Mouse (Mus musculus): ENCODE measurements at regions not wholly inside any gene's neighbourhood (a gene's known extent, or its start where the extent isn't known, plus 50 kb on each side); places are given as distances from the start of the nearest gene placed in this dataset.

DNA sequence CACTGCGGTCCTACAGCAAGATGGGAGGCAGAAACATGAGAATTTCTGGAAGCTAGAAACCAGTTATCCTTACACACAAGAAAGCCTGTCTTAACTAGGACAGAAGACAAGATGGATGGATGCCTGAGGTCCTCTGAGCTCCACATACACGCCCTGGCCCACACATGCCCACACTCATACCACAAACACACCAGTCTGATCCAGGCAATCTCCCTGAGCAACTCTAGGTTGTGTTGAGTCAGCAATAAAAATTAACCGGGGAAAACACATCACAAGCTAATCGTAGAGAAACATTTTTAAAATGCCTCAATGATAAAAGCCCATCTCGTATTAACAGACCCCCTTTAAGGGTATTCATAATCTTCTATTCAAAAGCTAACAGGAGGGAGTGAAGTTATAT lies 298.9 kb downstream of the 3100002H09Rik start:
- Histone ChIP-seq H3K27ac (ENCODE audit: insufficient read depth, low read length) (no peak overlapping the region), H3K36me3 (ENCODE audit: control insufficient read depth, insufficient read depth, low read length) (no peaks in the 10 kb centered on the region), H3K4me3 (ENCODE audit: extremely low read depth, insufficient read depth, insufficient read length) (no peak overlapping the region), H3K4me1 (ENCODE audit: control insufficient read depth, insufficient read depth, insufficient read length) (no peaks in the 10 kb centered on the region), H3K27me3 (ENCODE audit: control insufficient read depth, insufficient read depth, low read length) (no peaks in the 10 kb centered on the region)
- no peak for DNase-seq (ENCODE audit: low read depth in 1 of 2, low spot score in 2 of 2)
- TF ChIP-seq CTCF (IDR thresholded peaks at IDR 0.05; ENCODE audit: extremely low read depth, insufficient read depth, insufficient read length, insufficient replicate concordance): no peak
- no peak for TF ChIP-seq POLR2A (IDR thresholded peaks at IDR 0.05; ENCODE audit: low read depth, low read length)
- WGBS: 81% methylated on average over 5 of the region's 5 CpGs

DNA sequence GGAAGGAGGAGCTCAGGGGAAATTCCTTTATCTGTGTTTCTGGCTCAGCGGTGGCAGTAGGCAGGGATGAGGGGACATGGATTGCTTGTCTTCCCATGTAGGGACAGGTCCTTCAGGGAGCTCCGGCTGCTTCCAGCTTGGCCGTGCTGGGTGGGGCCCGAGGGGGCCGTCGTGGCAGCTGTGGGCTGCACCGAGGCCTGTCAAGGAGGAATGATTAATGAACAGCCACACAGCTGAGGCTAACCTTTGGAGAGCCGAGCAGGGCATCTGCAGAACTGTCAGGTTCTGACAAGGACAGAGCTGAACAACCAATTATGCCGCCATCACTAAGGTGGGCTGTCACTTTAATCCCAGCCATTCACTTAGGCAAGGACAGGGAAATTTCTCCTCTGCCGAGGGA lies 300.0 kb downstream of the 3100002H09Rik start:
- no peaks in the 10 kb centered on the region for H3K36me3 ChIP-seq (ENCODE audit: control insufficient read depth, insufficient read depth, low read length)
- H3K4me3 ChIP-seq (ENCODE audit: extremely low read depth, insufficient read depth, insufficient read length): no peak overlapping the region
- no peak for TF ChIP-seq POLR2A (IDR thresholded peaks at IDR 0.05; ENCODE audit: low read depth, low read length)
- TF ChIP-seq CTCF (IDR thresholded peaks at IDR 0.05; ENCODE audit: extremely low read depth, insufficient read depth, insufficient read length, insufficient replicate concordance): no peak
- no peak overlapping the region for H3K27ac ChIP-seq (ENCODE audit: insufficient read depth, low read length)
- no peak for DNase-seq (ENCODE audit: low read depth in 1 of 2, low spot score in 2 of 2)
- H3K4me1 ChIP-seq (ENCODE audit: control insufficient read depth, insufficient read depth, insufficient read length): no peaks in the 10 kb centered on the region
- 32% methylated on average over 10 of the region's 10 CpGs for WGBS
- no peaks in the 10 kb centered on the region for H3K27me3 ChIP-seq (ENCODE audit: control insufficient read depth, insufficient read depth, low read length)

DNA sequence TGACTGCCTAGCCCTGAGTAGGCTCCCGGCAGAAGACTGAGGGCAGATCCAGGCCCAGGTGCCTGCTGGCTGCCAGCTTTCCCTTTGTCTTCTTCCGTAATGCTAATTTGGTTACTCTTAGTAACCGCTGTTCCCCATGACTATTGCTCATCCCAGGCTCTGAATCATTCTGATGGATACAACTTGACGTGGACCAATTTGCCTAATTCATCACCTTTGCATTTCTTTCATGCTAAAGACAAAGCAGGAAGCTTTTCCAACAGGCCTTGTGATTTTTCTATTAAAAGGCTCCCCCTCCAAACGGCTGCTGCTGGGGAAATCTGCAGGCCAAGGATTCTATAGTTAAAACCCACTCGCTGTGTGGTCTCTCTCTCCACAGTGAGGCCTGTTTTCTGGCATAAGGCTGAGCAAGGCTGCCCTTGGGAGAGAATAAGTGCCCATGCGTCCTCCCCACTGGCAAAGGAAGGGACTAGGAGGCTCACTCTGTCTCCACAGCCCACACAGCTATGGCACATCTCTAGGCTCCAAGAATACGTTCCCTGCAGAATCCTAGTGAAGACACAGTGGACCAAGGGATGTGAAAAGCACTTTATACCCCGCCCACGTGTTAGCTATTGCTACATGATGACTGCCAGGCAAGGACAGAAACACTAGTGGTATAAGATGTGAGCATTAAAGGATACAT lies 304.6 kb downstream of the 3100002H09Rik start:
- whole genome bisulfite sequencing: 75% methylated on average over 10 of the region's 10 CpGs
- Histone ChIP-seq H3K36me3 (ENCODE audit: control insufficient read depth, insufficient read depth, low read length) (no peaks in the 10 kb centered on the region), H3K27ac (ENCODE audit: insufficient read depth, low read length) (no peak overlapping the region), H3K27me3 (ENCODE audit: control insufficient read depth, insufficient read depth, low read length) (no peaks in the 10 kb centered on the region), H3K4me3 (ENCODE audit: extremely low read depth, insufficient read depth, insufficient read length) (no peak overlapping the region), H3K4me1 (ENCODE audit: control insufficient read depth, insufficient read depth, insufficient read length) (no peaks in the 10 kb centered on the region)
- no peak for TF ChIP-seq CTCF (IDR thresholded peaks at IDR 0.05; ENCODE audit: extremely low read depth, insufficient read depth, insufficient read length, insufficient replicate concordance)
- no peak for TF ChIP-seq POLR2A (IDR thresholded peaks at IDR 0.05; ENCODE audit: low read depth, low read length)
- no peak for DNase-seq (ENCODE audit: low read depth in 1 of 2, low spot score in 2 of 2)

DNA sequence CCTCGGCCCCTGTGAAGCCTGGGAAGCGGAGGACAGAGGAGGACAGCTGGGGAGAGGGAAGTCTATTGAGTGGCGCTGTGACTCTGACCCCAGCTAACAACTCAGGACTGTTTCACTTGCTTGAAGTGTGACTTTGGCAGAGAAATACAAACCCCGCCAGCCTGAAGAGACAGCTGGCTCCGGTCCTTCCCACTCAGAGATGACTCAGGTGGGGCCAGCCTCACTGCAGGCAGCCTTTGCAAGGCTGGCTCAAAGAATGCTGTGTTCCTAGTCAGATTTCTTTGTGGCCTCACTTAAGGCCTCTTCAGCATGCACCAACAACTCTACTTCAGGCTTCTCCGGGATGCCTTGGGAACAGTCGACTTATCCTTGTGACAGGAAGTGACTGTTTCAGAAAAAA lies 307.7 kb downstream of the 3100002H09Rik start:
- H3K36me3 ChIP-seq (ENCODE audit: control insufficient read depth, insufficient read depth, low read length): no peaks in the 10 kb centered on the region
- 71% methylated on average over 7 of the region's 7 CpGs for WGBS
- H3K4me1 ChIP-seq (ENCODE audit: control insufficient read depth, insufficient read depth, insufficient read length): no peaks in the 10 kb centered on the region
- H3K4me3 ChIP-seq (ENCODE audit: extremely low read depth, insufficient read depth, insufficient read length): no peak overlapping the region
- TF ChIP-seq POLR2A (IDR thresholded peaks at IDR 0.05; ENCODE audit: low read depth, low read length): no peak
- TF ChIP-seq CTCF (IDR thresholded peaks at IDR 0.05; ENCODE audit: extremely low read depth, insufficient read depth, insufficient read length, insufficient replicate concordance): no peak
- no peaks in the 10 kb centered on the region for H3K27me3 ChIP-seq (ENCODE audit: control insufficient read depth, insufficient read depth, low read length)
- H3K27ac ChIP-seq (ENCODE audit: insufficient read depth, low read length): no peak overlapping the region
- no peak for DNase-seq (ENCODE audit: low read depth in 1 of 2, low spot score in 2 of 2)

DNA sequence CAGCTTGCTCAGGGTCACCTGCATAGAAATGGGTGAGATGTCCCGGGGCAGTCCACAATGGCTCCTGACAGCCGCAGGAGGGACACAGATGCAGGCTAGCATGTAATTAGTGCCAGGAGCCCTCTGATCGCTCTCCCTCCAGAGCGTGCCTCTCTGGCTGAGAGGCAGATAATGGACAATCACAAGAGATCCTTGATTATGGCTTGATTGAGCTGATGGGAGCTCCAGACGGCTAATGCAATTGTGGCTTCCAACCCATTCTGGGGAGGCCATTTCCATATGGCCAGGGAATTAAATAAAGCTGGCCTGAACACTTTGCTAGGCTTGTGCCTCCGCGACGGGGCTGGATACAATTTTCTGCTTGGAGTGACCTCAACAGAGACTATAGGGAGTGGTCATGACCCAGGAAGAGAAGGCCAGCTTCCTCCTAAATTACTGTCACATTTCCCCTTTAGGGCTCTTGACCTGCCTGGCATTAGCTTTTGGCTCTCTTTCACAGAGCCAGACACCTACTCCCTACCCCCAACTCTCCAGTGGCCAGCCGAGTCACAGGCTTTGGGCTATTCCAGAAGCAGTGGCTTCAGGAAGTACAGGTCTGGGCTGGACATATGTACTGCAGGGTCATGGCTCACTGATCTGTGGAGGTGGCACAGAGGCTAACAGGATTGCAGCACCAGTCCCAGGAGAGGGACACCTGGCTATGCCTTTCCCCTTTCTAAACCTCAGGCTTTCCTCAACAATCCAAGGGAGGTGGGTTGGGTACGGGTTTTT lies 311.8 kb downstream of the 3100002H09Rik start:
- Histone ChIP-seq H3K4me1 (ENCODE audit: control insufficient read depth, insufficient read depth, insufficient read length) (no peaks in the 10 kb centered on the region), H3K4me3 (ENCODE audit: extremely low read depth, insufficient read depth, insufficient read length) (no peak overlapping the region), H3K27me3 (ENCODE audit: control insufficient read depth, insufficient read depth, low read length) (no peaks in the 10 kb centered on the region), H3K36me3 (ENCODE audit: control insufficient read depth, insufficient read depth, low read length) (no peaks in the 10 kb centered on the region), H3K27ac (ENCODE audit: insufficient read depth, low read length) (no peak overlapping the region)
- no peak for DNase-seq (ENCODE audit: low read depth in 1 of 2, low spot score in 2 of 2)
- TF ChIP-seq POLR2A (IDR thresholded peaks at IDR 0.05; ENCODE audit: low read depth, low read length) (no peak), CTCF (IDR thresholded peaks at IDR 0.05; ENCODE audit: extremely low read depth, insufficient read depth, insufficient read length, insufficient replicate concordance) (no peak)
- whole genome bisulfite sequencing: 76% methylated on average over 10 of the region's 10 CpGs

DNA sequence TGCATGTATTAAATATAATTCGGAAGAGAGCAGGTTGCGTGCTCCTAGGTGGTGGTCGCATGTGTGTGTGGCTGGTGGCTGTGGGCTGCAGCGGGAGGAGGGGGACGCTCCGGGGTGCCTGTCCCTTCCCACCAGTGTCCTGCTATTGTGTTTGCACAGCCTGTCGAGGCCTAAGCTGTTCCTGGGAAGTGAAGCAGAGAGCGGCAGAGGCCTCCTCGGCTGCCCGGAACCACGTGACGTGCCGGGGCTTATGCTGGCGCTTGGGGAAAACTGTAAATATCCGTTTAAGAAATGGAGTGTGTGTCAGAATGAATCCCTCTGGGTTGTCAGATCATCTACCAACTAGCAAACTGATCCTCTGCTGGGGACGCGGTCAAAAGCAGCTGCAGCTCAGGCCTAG lies 318.3 kb downstream of the 3100002H09Rik start:
- WGBS: 70% methylated on average over 17 of the region's 17 CpGs
- Histone ChIP-seq H3K4me3 (ENCODE audit: extremely low read depth, insufficient read depth, insufficient read length) (no peak overlapping the region), H3K4me1 (ENCODE audit: control insufficient read depth, insufficient read depth, insufficient read length) (no peaks in the 10 kb centered on the region), H3K27me3 (ENCODE audit: control insufficient read depth, insufficient read depth, low read length) (no peaks in the 10 kb centered on the region), H3K36me3 (ENCODE audit: control insufficient read depth, insufficient read depth, low read length) (no peaks in the 10 kb centered on the region), H3K27ac (ENCODE audit: insufficient read depth, low read length) (no peak overlapping the region)
- TF ChIP-seq CTCF (IDR thresholded peaks at IDR 0.05; ENCODE audit: extremely low read depth, insufficient read depth, insufficient read length, insufficient replicate concordance): no peak
- TF ChIP-seq POLR2A (IDR thresholded peaks at IDR 0.05; ENCODE audit: low read depth, low read length): no peak
- no peak for DNase-seq (ENCODE audit: low read depth in 1 of 2, low spot score in 2 of 2)

DNA sequence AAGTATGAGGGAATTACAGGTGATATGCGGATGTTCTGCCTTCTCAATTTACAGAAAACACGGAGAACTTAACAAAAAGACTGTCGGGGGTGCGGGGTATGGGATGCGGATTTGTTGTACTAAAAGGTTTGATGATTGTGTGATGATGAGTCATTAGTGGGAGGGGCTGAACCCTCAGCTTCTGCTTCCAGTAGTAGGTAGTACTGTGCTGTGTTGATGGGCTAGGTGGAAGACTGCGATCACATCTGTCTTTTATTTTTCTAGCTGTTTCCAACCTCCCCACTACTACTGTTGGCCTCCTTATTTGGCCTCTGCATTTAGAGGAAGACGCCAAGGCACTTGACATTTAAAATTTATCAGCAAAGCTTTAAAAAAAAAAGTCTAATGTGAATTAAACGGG lies 318.8 kb downstream of the 3100002H09Rik start:
- DNase-seq (ENCODE audit: low read depth in 1 of 2, low spot score in 2 of 2): no peak
- H3K4me3 ChIP-seq (ENCODE audit: extremely low read depth, insufficient read depth, insufficient read length): no peak overlapping the region
- TF ChIP-seq CTCF (IDR thresholded peaks at IDR 0.05; ENCODE audit: extremely low read depth, insufficient read depth, insufficient read length, insufficient replicate concordance): no peak
- no peak for TF ChIP-seq POLR2A (IDR thresholded peaks at IDR 0.05; ENCODE audit: low read depth, low read length)
- 69% methylated on average over 8 of the region's 8 CpGs for WGBS
- no peaks in the 10 kb centered on the region for H3K36me3 ChIP-seq (ENCODE audit: control insufficient read depth, insufficient read depth, low read length)
- H3K4me1 ChIP-seq (ENCODE audit: control insufficient read depth, insufficient read depth, insufficient read length): no peaks in the 10 kb centered on the region
- H3K27me3 ChIP-seq (ENCODE audit: control insufficient read depth, insufficient read depth, low read length): no peaks in the 10 kb centered on the region
- no peak overlapping the region for H3K27ac ChIP-seq (ENCODE audit: insufficient read depth, low read length)

All from spleen, adult 2 months (tissue).